Mouse (Mus musculus) MEL (cell line): ENCODE measurements around the gene Tagap1.
"Not testable (repeated sequence)": the region's sequence is repeated elsewhere in the genome, so short reads cannot be mapped to it uniquely, and the experiment has no call there.

ENCODE experiments used
- CTCF ChIP-seq, 3 experiments: IDR thresholded peaks in 2 of 3; conservative IDR thresholded peaks in 1 of 3; 2 replicates each; pipeline ENCODE4 v1.5.1; 2011 to 2012; ENCODE audit warnings: low read length in 3 of 3, low read depth in 2 of 3, mild to moderate bottlenecking in 2 of 3, improper control_type of control experiment in 1 of 3, inconsistent platforms in 1 of 3, mixed read lengths in 1 of 3, moderate library complexity in 1 of 3; ENCODE audit not compliant: control insufficient read depth in 1 of 3, insufficient read depth in 1 of 3, poor library complexity in 1 of 3, severe bottlenecking in 1 of 3
- E2F4 ChIP-seq: IDR thresholded peaks from 2 replicates; pipeline ENCODE4 v1.6.1; 2011; ENCODE audit warnings: low read depth, low read length, improper control_type of control experiment, borderline replicate concordance
- HCFC1 ChIP-seq: IDR thresholded peaks from 2 replicates; pipeline ENCODE4 v1.6.1; 2012; ENCODE audit warnings: low read depth, mild to moderate bottlenecking, inconsistent platforms, low read length, improper control_type of control experiment, moderate library complexity
- MAFK ChIP-seq: IDR thresholded peaks from 2 replicates; pipeline ENCODE4 v1.6.1; 2011; ENCODE audit warnings: low read depth, mild to moderate bottlenecking, low read length, improper control_type of control experiment, borderline replicate concordance
- MAZ ChIP-seq: IDR thresholded peaks from 2 replicates; pipeline ENCODE4 v1.6.1; 2012; ENCODE audit warnings: low read depth, mild to moderate bottlenecking, inconsistent platforms, low read length, improper control_type of control experiment
- MYB ChIP-seq: IDR thresholded peaks from 2 replicates; pipeline ENCODE4 v1.6.1; 2011; ENCODE audit warnings: mild to moderate bottlenecking, low read depth, low read length, improper control_type of control experiment
- RAD21 ChIP-seq: IDR thresholded peaks from 2 replicates; pipeline ENCODE4 v1.6.1; 2011; ENCODE audit warnings: mild to moderate bottlenecking, low read depth, low read length, improper control_type of control experiment
- USF2 ChIP-seq, 2 experiments: IDR thresholded peaks; 2 replicates each; pipeline ENCODE4 v1.6.1; 2011 to 2012; ENCODE audit warnings: improper control_type of control experiment in 2 of 2, low read length in 2 of 2, borderline replicate concordance in 1 of 2, inconsistent platforms in 1 of 2, low read depth in 1 of 2, mild to moderate bottlenecking in 1 of 2; ENCODE audit not compliant: insufficient read depth in 1 of 2
- ZC3H11A ChIP-seq: IDR thresholded peaks from 2 replicates; pipeline ENCODE4 v1.6.1; 2012; ENCODE audit warnings: low read depth, mild to moderate bottlenecking, inconsistent platforms, low read length, improper control_type of control experiment
- ZKSCAN1 ChIP-seq: IDR thresholded peaks from 2 replicates; pipeline ENCODE4 v1.6.1; 2012; ENCODE audit warnings: low read depth, mild to moderate bottlenecking, inconsistent platforms, low read length, improper control_type of control experiment, moderate library complexity

DNA sequence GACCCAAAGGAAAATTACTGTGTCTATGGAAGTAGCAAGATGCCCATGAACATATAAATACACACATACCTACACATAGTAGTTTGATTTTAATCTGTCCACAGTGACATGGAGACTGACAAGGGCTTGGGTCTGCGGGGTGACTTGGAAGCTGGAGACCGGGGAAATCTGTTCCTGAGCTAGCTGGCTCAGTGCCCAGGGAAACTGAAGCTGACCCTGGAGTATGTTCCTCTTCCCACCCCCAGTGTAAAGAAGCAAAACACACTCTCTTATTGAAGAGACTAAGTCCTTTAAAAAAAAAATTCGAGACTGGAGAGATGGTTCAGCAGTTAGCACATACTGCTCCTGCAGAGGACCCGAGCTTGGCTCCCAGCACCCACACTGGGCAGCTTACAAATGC lies 2.0 kb upstream of the Tagap1 start:
- TF ChIP-seq RAD21; MAZ; CTCF (IDR thresholded peaks at IDR 0.05 in 2 of 3, conservative IDR thresholded peaks at IDR 0.05 in 1 of 3; ENCODE audit: control insufficient read depth in 1 of 3, insufficient read depth in 1 of 3, low read depth in 2 of 3, low read length in 3 of 3, poor library complexity in 1 of 3, severe bottlenecking in 1 of 3); E2F4; USF2 (IDR thresholded peaks at IDR 0.05; ENCODE audit: borderline replicate concordance in 1 of 2, insufficient read depth in 1 of 2, low read depth in 1 of 2, low read length in 2 of 2); MYB; ZKSCAN1; HCFC1; MAFK; ZC3H11A: not testable (repeated sequence)
